Mouse (Mus musculus) embryonic facial prominence, embryonic 15.5 days (tissue): ENCODE results near the gene Mansc4. TPM values are rescaled to one million over a fixed set of nuclear protein-coding genes. Genes with fewer than 3 reads are reported as not detected.

Source experiments
- ATAC-seq: fragments of 200-750 bp; cut with Nextera tagmentation; 2 replicates; pipeline ENCODE4 v1.8.0; 2017; ENCODE audit warnings: low read depth, moderate TSS enrichment; ENCODE audit not compliant: insufficient number of reproducible peaks, low FRiP score, low TSS enrichment
- H3K27ac ChIP-seq: fragments of 300-500 bp; sonication (generic); replicated peaks from 2 replicates; pipeline ENCODE4 v1.5.1; 2015; ENCODE audit warnings: mild to moderate bottlenecking, inconsistent platforms
- H3K27me3 ChIP-seq: fragments of 300-500 bp; sonication (generic); 2 replicates; pipeline ENCODE4 v1.6.1; 2015; ENCODE audit warnings: inconsistent platforms
- H3K36me3 ChIP-seq: fragments of 300-500 bp; sonication (generic); 2 replicates; pipeline ENCODE4 v1.6.1; 2015; ENCODE audit warnings: mild to moderate bottlenecking, inconsistent platforms
- H3K4me1 ChIP-seq: fragments of 300-500 bp; sonication (generic); 2 replicates; pipeline ENCODE4 v1.6.1; 2015; ENCODE audit warnings: inconsistent platforms
- H3K4me2 ChIP-seq: fragments of 300-500 bp; sonication (generic); replicated peaks from 2 replicates; pipeline ENCODE4 v1.6.1; 2015; ENCODE audit warnings: mild to moderate bottlenecking, inconsistent platforms
- H3K4me3 ChIP-seq: fragments of 300-500 bp; sonication (generic); replicated peaks from 2 replicates; pipeline ENCODE4 v1.5.1; 2015; ENCODE audit warnings: mild to moderate bottlenecking, inconsistent platforms
- H3K9ac ChIP-seq: fragments of 300-500 bp; sonication (generic); 2 replicates; pipeline ENCODE4 v1.6.1; 2015; ENCODE audit warnings: inconsistent platforms
- H3K9me3 ChIP-seq: fragments of 300-500 bp; sonication (generic); replicated peaks from 2 replicates; pipeline ENCODE4 v1.6.1; 2016; ENCODE audit warnings: inconsistent platforms
- WGBS: fragments of 180-500 bp; shearing (Covaris S2); methylation state at CpG from one replicate; pipeline ENCODE4 v1.1.7; 2015; 5-methylcytosine and 5-hydroxymethylcytosine counted together
- polyA plus RNA-seq: library from polyadenylated mRNA; unstranded; fragments of >200 nt; fragmentation: Nextera tagmentation; extraction: Ambion mirVana; gene quantifications from 2 replicates; pipeline ENCODE4 v1.2.1, GENCODE M21; 2015

Mansc4 gene
- polyA plus RNA-seq, 1 experiment from 2014 or later: 1.4 TPM

GRCm38 (mm10) chr6:147051666-147052065, 35.2 kb downstream of the Mansc4 start:
- no peak overlapping the region for H3K4me3 ChIP-seq
- H3K9me3 ChIP-seq: no peaks in the 10 kb centered on the region
- H3K27ac ChIP-seq: no peak overlapping the region
- no peaks in the 10 kb centered on the region for H3K27me3 ChIP-seq
- ATAC-seq: no peak
- whole genome bisulfite sequencing: 93% methylated on average over 8 of the region's 8 CpGs
- H3K4me2 ChIP-seq: no peak overlapping the region
- peaks cover 73% of the 10 kb centered on the region for H3K36me3 ChIP-seq
- no peak overlapping the region for H3K9ac ChIP-seq
- H3K4me1 ChIP-seq: no peaks in the 10 kb centered on the region

- 88% methylated on average over 13 of the region's 13 CpGs for WGBS
- no peak for ATAC-seq
- Histone ChIP-seq H3K9ac (no peak overlapping the region), H3K27me3 (no peaks in the 10 kb centered on the region), H3K27ac (no peak overlapping the region), H3K9me3 (no peaks in the 10 kb centered on the region), H3K4me3 (no peak overlapping the region), H3K4me1 (no peaks in the 10 kb centered on the region), H3K4me2 (no peak overlapping the region), H3K36me3 (peaks cover 54% of the 10 kb centered on the region)
These were observed 37.5 kb downstream of the Mansc4 start for GRCm38 (mm10) chr6:147049239-147049805.

- H3K36me3 ChIP-seq: peaks cover 19% of the 10 kb centered on the region
- WGBS: 39% methylated on average over 7 of the region's 7 CpGs
- H3K4me1 ChIP-seq: peaks cover 8% of the 10 kb centered on the region; the same call in 1 of the 2 replicates
- H3K4me2 ChIP-seq: peak overlapping the region; percentile 56
- H3K9me3 ChIP-seq: no peaks in the 10 kb centered on the region
- no peak for ATAC-seq
- H3K9ac ChIP-seq: 0 out of 2 replicates have a peak overlapping the region, but pooled peaks have one; percentile 84
- no peaks in the 10 kb centered on the region for H3K27me3 ChIP-seq
- H3K4me3 ChIP-seq: peak overlapping the region; percentile 87
- H3K27ac ChIP-seq: no peak overlapping the region
These were observed 43.2 kb downstream of the Mansc4 start for GRCm38 (mm10) chr6:147043633-147044032.

GRCm38 (mm10) chr6:147042291-147043290, 44.2 kb downstream of the Mansc4 start, which contains the start of gene Mrps35:
Gene Mrps35 (plus strand): TSS chr6:147042764.
- H3K9me3 ChIP-seq: no peaks in the 10 kb centered on the region
- H3K9ac ChIP-seq: peak within 1 kb of the TSS; percentile 84
- peak within 1 kb of the TSS; percentile 87 for H3K4me3 ChIP-seq
- WGBS: 4% methylated on average over 64 of the region's 66 CpGs
- peaks cover 8% of the 10 kb centered on the region; the same call in 1 of the 2 replicates for H3K4me1 ChIP-seq
- H3K27ac ChIP-seq: peak within 1 kb of the TSS; percentile 87
- peak within 1 kb of the TSS; percentile 56 for H3K4me2 ChIP-seq
- peaks cover 8% of the 10 kb centered on the region for H3K36me3 ChIP-seq
- no peaks in the 10 kb centered on the region for H3K27me3 ChIP-seq
- peak; percentile 97 for ATAC-seq

- H3K36me3 ChIP-seq: peaks cover 38% of the 10 kb centered on the region
- no peak within 1 kb of the TSS for H3K4me3 ChIP-seq
- no peak within 1 kb of the TSS for H3K4me2 ChIP-seq
- no peaks in the 10 kb centered on the region for H3K4me1 ChIP-seq
- H3K9me3 ChIP-seq: no peaks in the 10 kb centered on the region
- H3K27me3 ChIP-seq: no peaks in the 10 kb centered on the region
- H3K27ac ChIP-seq: no peak within 1 kb of the TSS
- no peak for ATAC-seq
- 63% methylated on average over 13 of the region's 13 CpGs for WGBS
- no peak within 1 kb of the TSS for H3K9ac ChIP-seq
These were observed 54.4 kb downstream of the Mansc4 start, which contains the start of gene Rep15 for GRCm38 (mm10) chr6:147032303-147032925. Gene Rep15 (plus strand): TSS chr6:147032584.

- Histone ChIP-seq H3K9ac (no peak overlapping the region), H3K4me3 (no peak overlapping the region), H3K4me2 (no peak overlapping the region), H3K9me3 (no peaks in the 10 kb centered on the region), H3K36me3 (peaks cover 58% of the 10 kb centered on the region), H3K27me3 (no peaks in the 10 kb centered on the region), H3K27ac (no peak overlapping the region), H3K4me1 (no peaks in the 10 kb centered on the region)
- ATAC-seq: no peak
- WGBS: 86% methylated on average over 15 of the region's 15 CpGs
These were observed 56.5 kb downstream of the Mansc4 start for GRCm38 (mm10) chr6:147030096-147030885.

GRCm38 (mm10) chr6:147029591-147029990, 57.2 kb downstream of the Mansc4 start:
- no peak overlapping the region for H3K4me2 ChIP-seq
- no peaks in the 10 kb centered on the region for H3K4me1 ChIP-seq
- no peak for ATAC-seq
- 94% methylated on average over 9 of the region's 9 CpGs for WGBS
- no peaks in the 10 kb centered on the region for H3K27me3 ChIP-seq
- no peak overlapping the region for H3K9ac ChIP-seq
- no peak overlapping the region for H3K27ac ChIP-seq
- no peak overlapping the region for H3K4me3 ChIP-seq
- no peaks in the 10 kb centered on the region for H3K9me3 ChIP-seq
- peaks cover 59% of the 10 kb centered on the region for H3K36me3 ChIP-seq

- H3K36me3 ChIP-seq: peaks cover 62% of the 10 kb centered on the region
- H3K4me2 ChIP-seq: no peak overlapping the region
- no peaks in the 10 kb centered on the region for H3K9me3 ChIP-seq
- no peak overlapping the region for H3K27ac ChIP-seq
- no peak for ATAC-seq
- no peaks in the 10 kb centered on the region for H3K27me3 ChIP-seq
- H3K9ac ChIP-seq: no peak overlapping the region
- H3K4me3 ChIP-seq: no peak overlapping the region
- WGBS: 92% methylated on average over 2 of the region's 2 CpGs
- H3K4me1 ChIP-seq: no peaks in the 10 kb centered on the region
These were observed 58.4 kb downstream of the Mansc4 start for GRCm38 (mm10) chr6:147028396-147028795.
